Mouse (Mus musculus): ENCODE measurements around the gene Rbm12. TPM values are rescaled to one million over a fixed set of nuclear protein-coding genes. Genes with fewer than 3 reads are reported as not detected.
"Not testable (repeated sequence)": the region's sequence is repeated elsewhere in the genome, so short reads cannot be mapped to it uniquely, and the experiment has no call there.

Rbm12 gene
- polyA plus RNA-seq, 1 experiment from 2014 or later = 14.1 TPM

- CTCF ChIA-PET = interaction anchor here (0.8 kb wide), 1 partner anchor 9 kb away, joined by 3 read pairs; the partner anchor contains the start of gene Gm28036
- TF ChIP-seq CTCF (IDR thresholded peaks at IDR 0.05) = peak; percentile 51
- DNase-seq (ENCODE audit: low read depth, low spot score) (no peak), ATAC-seq (no peak)
- POLR2A ChIA-PET = no interaction called here
- in situ Hi-C loops (cut with MboI; ENCODE audit: low pct_unique_long_range_greater_than_20kb) = loop anchor here (25.0 kb wide), 2 partner anchors 173 to 298 kb away; partner anchors contain the start of genes Cep250, Eif6 and Fam83c
- no peaks in the 10 kb centered on the region for H3K27me3 ChIP-seq
Observed at GRCm38 (mm10) chr2:156135695-156136094, 23.9 kb upstream of the Rbm12 start.

GRCm38 (mm10) chr2:156134161-156134560 lies 22.4 kb upstream of the Rbm12 start:
- no peak for TF ChIP-seq CTCF (IDR thresholded peaks at IDR 0.05)
- ChIA-PET CTCF (interaction anchor here (0.7 kb wide), 1 partner anchor 12 kb away, joined by 3 read pairs; no protein-coding TSS in a partner anchor), POLR2A (interaction anchor here (0.5 kb wide), 1 partner anchor 22 kb away, joined by 4 read pairs; the partner anchor contains the start of genes Cpne1 and Rbm12)
- in situ Hi-C loops (cut with MboI; ENCODE audit: low pct_unique_long_range_greater_than_20kb) = loop anchor here (25.0 kb wide), 2 partner anchors 172 to 297 kb away; partner anchors contain the start of genes Cep250, Eif6 and Fam83c
- no peaks in the 10 kb centered on the region for H3K27me3 ChIP-seq
- ATAC-seq = no peak
- no peak for DNase-seq (ENCODE audit: low read depth, low spot score)

- ChIA-PET POLR2A (no interaction called here), CTCF (interaction anchor here (1.2 to 1.5 kb wide), 2 partner anchors 9 to 13 kb away, joined by 3 read pairs; no protein-coding TSS in a partner anchor)
- no peak for ATAC-seq
- H3K27me3 ChIP-seq = no peaks in the 10 kb centered on the region
- no peak for DNase-seq (ENCODE audit: low read depth, low spot score)
- no peak for TF ChIP-seq CTCF (IDR thresholded peaks at IDR 0.05)
- in situ Hi-C loops (cut with MboI; ENCODE audit: low pct_unique_long_range_greater_than_20kb) = loop anchor here (25.0 kb wide), 2 partner anchors 165 to 290 kb away; partner anchors contain the start of genes Cep250, Eif6 and Fam83c
Observed at GRCm38 (mm10) chr2:156126992-156127391, 15.2 kb upstream of the Rbm12 start, which contains the start of gene Gm28036. TSS of gene Gm28036 (minus strand) at chr2:156127092.

GRCm38 (mm10) chr2:156123731-156124130 lies 12.0 kb upstream of the Rbm12 start:
- ATAC-seq (no peak), DNase-seq (ENCODE audit: low read depth, low spot score) (no peak)
- POLR2A ChIA-PET = no interaction called here
- CTCF ChIA-PET = interaction anchor here (1.0 kb wide), 1 partner anchor 16 kb away, joined by 3 read pairs; no protein-coding TSS in a partner anchor
- H3K27me3 ChIP-seq = no peaks in the 10 kb centered on the region
- TF ChIP-seq CTCF (IDR thresholded peaks at IDR 0.05) = no peak
- in situ Hi-C loops (cut with MboI; ENCODE audit: low pct_unique_long_range_greater_than_20kb) = no loop called here

GRCm38 (mm10) chr2:156119566-156119965 lies 7.8 kb upstream of the Rbm12 start:
- no peaks in the 10 kb centered on the region for H3K27me3 ChIP-seq
- ATAC-seq = no peak
- CTCF ChIA-PET = interaction anchor here (1.1 kb wide), 1 partner anchor 11 kb away, joined by 3 read pairs; no protein-coding TSS in a partner anchor
- in situ Hi-C loops (cut with MboI; ENCODE audit: low pct_unique_long_range_greater_than_20kb) = no loop called here
- no peak for TF ChIP-seq CTCF (IDR thresholded peaks at IDR 0.05)
- DNase-seq (ENCODE audit: low read depth, low spot score) = no peak
- POLR2A ChIA-PET = no interaction called here

GRCm38 (mm10) chr2:156112080-156112423 lies 274 bp upstream of the Rbm12 start:
- ATAC-seq, H3K27me3 ChIP-seq: not testable (repeated sequence)
- POLR2A ChIA-PET = interaction anchor here (0.7 to 1.1 kb wide), 5 partner anchors 22 to 1200 kb away, joined by 3 to 4 read pairs (median 4); no protein-coding TSS in a partner anchor

GRCm38 (mm10) chr2:156110627-156111357 lies 986 bp downstream of the Rbm12 start:
- in situ Hi-C loops (cut with MboI; ENCODE audit: low pct_unique_long_range_greater_than_20kb) = no loop called here
- no peak for ATAC-seq
- no peak for DNase-seq (ENCODE audit: low read depth, low spot score)
- POLR2A ChIA-PET = interaction anchor here (0.6 kb wide), 1 partner anchor 419 kb away, joined by 3 read pairs; no protein-coding TSS in a partner anchor
- CTCF ChIA-PET = interaction anchor here (1.0 kb wide), 1 partner anchor 21 kb away, joined by 3 read pairs; no protein-coding TSS in a partner anchor
- TF ChIP-seq CTCF (IDR thresholded peaks at IDR 0.05) = no peak
- H3K27me3 ChIP-seq = no peaks in the 10 kb centered on the region

More at GRCm38 (mm10) chr2:156112080-156112423, 274 bp upstream of the Rbm12 start:
- DNase-seq (ENCODE audit: low read depth, low spot score); in situ Hi-C loops (cut with MboI; ENCODE audit: low pct_unique_long_range_greater_than_20kb): not testable (repeated sequence)
- CTCF ChIA-PET = interaction anchor here (1.0 kb wide), 2 partner anchors 10 to 19 kb away, joined by 3 read pairs; no protein-coding TSS in a partner anchor

GRCm38 (mm10) chr2:156091926-156092325 lies 19.9 kb downstream of the Rbm12 start:
- in situ Hi-C loops (cut with MboI; ENCODE audit: low pct_unique_long_range_greater_than_20kb) = no loop called here
- ATAC-seq (no peak), DNase-seq (ENCODE audit: low read depth, low spot score) (no peak)
- no peaks in the 10 kb centered on the region for H3K27me3 ChIP-seq
- no peak for TF ChIP-seq CTCF (IDR thresholded peaks at IDR 0.05)
- CTCF ChIA-PET = interaction anchor here (1.7 to 1.8 kb wide), 2 partner anchors 9 to 19 kb away, joined by 3 to 4 read pairs; no protein-coding TSS in a partner anchor
- POLR2A ChIA-PET = interaction anchor here (0.7 kb wide), 1 partner anchor 77 kb away, joined by 3 read pairs; no protein-coding TSS in a partner anchor

GRCm38 (mm10) chr2:156089799-156090198 lies 22.0 kb downstream of the Rbm12 start:
- in situ Hi-C loops (cut with MboI; ENCODE audit: low pct_unique_long_range_greater_than_20kb) = no loop called here
- ChIA-PET CTCF (interaction anchor here (0.6 kb wide), 1 partner anchor 428 kb away, joined by 3 read pairs; no protein-coding TSS in a partner anchor), POLR2A (no interaction called here)

GRCm38 (mm10) chr2:156087391-156088110 lies 24.2 kb downstream of the Rbm12 start:
- in situ Hi-C loops (cut with MboI; ENCODE audit: low pct_unique_long_range_greater_than_20kb) = no loop called here
- TF ChIP-seq CTCF (IDR thresholded peaks at IDR 0.05) = no peak
- no peaks in the 10 kb centered on the region for H3K27me3 ChIP-seq
- POLR2A ChIA-PET = no interaction called here
- CTCF ChIA-PET = no interaction called here
- ATAC-seq (no peak), DNase-seq (ENCODE audit: low read depth, low spot score) (no peak)

More at GRCm38 (mm10) chr2:156089799-156090198, 22.0 kb downstream of the Rbm12 start:
- no peak for TF ChIP-seq CTCF (IDR thresholded peaks at IDR 0.05)
- no peak for ATAC-seq
- H3K27me3 ChIP-seq = no peaks in the 10 kb centered on the region
- no peak for DNase-seq (ENCODE audit: low read depth, low spot score)

Measured in Patski (cell line).